Mouse (Mus musculus) monocyte, adult 59 days (primary cell): ENCODE measurements around the gene Zmym2. TPM values are rescaled to one million over a fixed set of nuclear protein-coding genes. Genes with fewer than 3 reads are reported as not detected.

Experiments
- total RNA-seq, 2 experiments: library from RNA; stranded (reverse); gene quantifications; one replicate each; pipeline ENCODE4 v1.2.4; 2023

Gene Zmym2
- total RNA-seq, result 10 to 100 TPM; 64.5 to 82.1 TPM

GRCm38 (mm10) chr14:56886594-56887513, at the start of gene Zmym2:
Gene Zmym2, plus strand, starts transcription at chr14:56886653.

Other genes starting within 250 kb of the Zmym2 start
- 10 to 100 TPM; 17.7 to 21.1 TPM for gene Mphosph8, start 218.4 kb upstream of the Zmym2 start, total RNA-seq
- gene Pspc1, start 108.3 kb upstream of the Zmym2 start, total RNA-seq, result 10 to 100 TPM; 45.2 to 45.5 TPM
- gene Zmym5, start 74.9 kb upstream of the Zmym2 start, total RNA-seq, result 10 to 100 TPM; 32.6 to 33.2 TPM
- gene Gja3, start 171.4 kb downstream of the Zmym2 start, total RNA-seq, result not detected
- 10 to 100 TPM; 10.5 to 11.0 TPM for gene Gjb2, start 218.0 kb downstream of the Zmym2 start, total RNA-seq
- gene Gm4491, start 229.2 kb downstream of the Zmym2 start, total RNA-seq, result not detected
- gene Gjb6, start 247.0 kb downstream of the Zmym2 start, total RNA-seq, result not detected